Mouse (Mus musculus) c-Kit-positive CD71-positive TER-119-positive erythroid progenitor cells, embryonic 14.5 days (primary cell): Measurements from ENCODE around the gene Gm17174.
"Not testable (repeated sequence)": the region's sequence is repeated elsewhere in the genome, so short reads cannot be mapped to it uniquely, and the experiment has no call there.

ENCODE experiments used
- DNase-seq: peaks from one replicate; pipeline ENCODE4 v3.0.0-alpha.2; 2013; ENCODE audit warnings: low spot score

Gene Gm17174

DNA sequence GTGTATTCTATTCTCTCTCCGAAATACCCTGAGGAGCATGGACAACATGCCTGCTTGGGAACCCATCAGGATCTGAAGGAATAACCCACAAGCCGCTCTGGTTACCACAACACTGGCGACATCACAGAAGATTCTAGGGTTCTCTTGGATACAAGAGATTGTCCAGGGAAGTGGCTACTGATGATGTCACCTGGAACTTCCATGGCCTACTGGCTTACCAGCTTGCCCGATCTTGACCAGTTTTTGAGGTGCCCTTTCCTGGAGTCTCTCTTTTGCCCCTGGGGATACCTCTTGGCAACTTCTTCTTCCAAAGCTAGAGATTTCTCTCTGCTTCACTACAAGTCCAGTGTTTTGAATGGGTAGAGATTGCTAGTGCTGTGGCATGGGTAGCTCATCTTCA lies at the start of gene Gm17174:
Gm17174 (minus strand) TSS at position 101 of the 400 bp plus-strand sequence.
- not testable (repeated sequence) for DNase-seq

DNA sequence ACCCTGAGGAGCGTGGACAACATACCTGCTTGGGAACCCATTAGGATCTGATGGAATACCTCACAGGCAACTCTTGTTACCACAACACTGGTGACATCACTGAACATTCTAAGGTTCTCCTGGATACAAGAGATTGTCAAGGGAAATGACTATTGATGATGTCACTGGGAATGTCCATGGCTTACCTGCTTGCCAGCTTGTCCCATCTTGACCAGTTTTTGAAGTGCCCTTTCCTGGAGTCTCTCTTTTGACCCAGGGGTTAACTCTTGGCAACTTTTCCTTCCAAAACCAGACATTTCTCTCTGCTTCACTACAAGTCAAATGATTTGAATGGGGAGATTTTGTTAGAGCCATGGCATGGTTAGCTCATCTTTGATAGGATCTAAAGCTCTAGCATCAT lies 43.6 kb upstream of the Gm17174 start, which contains the start of gene Gm4181:
Gm4181 (minus strand) TSS at position 101 of the 400 bp plus-strand sequence.
- DNase-seq, result not testable (repeated sequence)

DNA sequence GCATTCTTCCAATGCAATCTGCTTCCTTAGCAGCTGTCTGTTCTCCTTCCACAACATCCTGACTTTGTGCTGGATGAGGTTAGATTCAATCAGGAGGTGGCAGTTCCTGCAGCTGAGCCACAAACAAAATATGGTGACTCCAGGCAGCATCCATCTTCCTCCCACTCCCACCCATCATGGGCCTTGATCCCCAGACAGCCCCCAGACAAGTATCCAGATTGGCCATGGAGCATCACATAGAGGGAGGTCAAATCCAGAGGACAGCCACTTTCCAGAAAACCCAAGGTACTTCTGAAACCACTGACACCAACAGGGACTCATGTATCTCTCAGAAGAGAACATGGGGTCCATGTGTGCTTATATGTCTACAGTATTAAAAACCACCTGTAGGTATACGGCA lies 40.5 kb upstream of the Gm17174 start:
- not testable (repeated sequence) for DNase-seq

DNA sequence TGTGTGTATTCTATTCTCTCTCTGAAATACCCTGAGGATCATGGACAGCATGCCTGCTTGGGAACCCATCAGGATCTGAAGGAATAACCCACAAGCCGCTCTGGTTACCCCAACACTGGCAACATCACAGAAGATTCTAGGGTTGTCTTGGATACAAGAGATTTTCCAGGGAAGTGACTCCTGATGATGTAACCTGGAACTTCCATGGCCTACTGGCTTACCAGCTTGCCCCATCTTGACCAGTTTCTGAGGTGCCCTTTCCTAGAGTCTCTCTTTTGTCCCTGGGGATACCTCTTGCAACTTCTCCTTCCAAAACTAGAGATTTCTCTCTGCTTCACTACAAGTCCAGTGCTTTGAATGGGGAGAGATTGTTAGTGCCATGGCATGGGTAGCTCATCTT lies 19.3 kb upstream of the Gm17174 start, which contains the start of gene Gm17078:
Gm17078 (minus strand) TSS at position 101 of the 400 bp plus-strand sequence.
- no peak for DNase-seq

DNA sequence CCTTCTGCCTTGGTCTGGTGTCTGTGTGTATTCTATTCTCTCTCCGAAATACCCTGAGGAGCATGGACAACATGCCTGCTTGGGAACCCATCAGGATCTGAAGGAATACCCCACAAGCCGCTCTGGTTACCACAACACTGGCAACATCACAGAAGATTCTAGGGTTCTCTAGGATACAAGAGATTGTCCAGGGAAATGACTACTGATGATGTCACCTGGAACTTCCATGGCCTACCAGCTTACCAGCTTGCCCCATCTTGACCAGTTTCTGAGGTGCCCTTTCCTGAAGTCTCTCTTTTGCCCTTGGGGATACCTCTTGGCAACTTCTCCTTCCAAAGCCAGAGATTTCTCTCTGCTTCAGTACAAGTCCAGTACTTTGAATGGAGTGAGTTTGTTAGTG lies 18.0 kb downstream of the Gm17174 start, which contains the start of gene Gm17175:
Gm17175 (minus strand) TSS at position 101 of the 400 bp plus-strand sequence.
- not testable (repeated sequence) for DNase-seq

DNA sequence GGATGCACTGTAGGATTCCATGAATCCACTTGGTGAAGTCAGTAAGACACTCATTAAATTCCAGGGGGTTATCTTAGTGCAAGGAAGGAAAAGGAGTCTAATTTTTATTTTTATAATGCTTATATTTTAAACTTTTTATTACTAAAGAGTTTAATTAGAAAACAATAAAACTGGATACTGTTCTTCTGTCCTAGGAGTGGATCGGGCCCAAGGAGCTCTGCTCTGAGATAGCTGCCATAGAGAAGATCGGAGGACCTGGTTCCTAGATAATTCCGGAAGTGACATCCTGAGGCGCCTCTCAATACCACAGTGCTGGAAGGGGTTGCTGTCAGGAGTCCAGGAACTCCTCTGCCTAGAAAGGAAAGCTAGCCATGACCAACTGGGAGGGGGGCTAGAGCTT lies 39.4 kb downstream of the Gm17174 start, which contains the start of gene Gm5622:
Gm5622 (plus strand) TSS at position 301 of the 400 bp plus-strand sequence.
- DNase-seq, result no peak
